Mouse (Mus musculus) G1E (cell line): Measurements from ENCODE around the gene Ldha.

Experiments
- CTCF ChIP-seq: IDR thresholded peaks from 2 replicates; pipeline ENCODE4 v1.5.1; 2012; ENCODE audit warnings: low read depth, low read length, inconsistent platforms, mixed read lengths
- GATA1 ChIP-seq: IDR thresholded peaks from 2 replicates; pipeline ENCODE4 v1.6.1; 2012; ENCODE audit warnings: borderline replicate concordance, low read length, inconsistent platforms, mixed read lengths
- GATA2 ChIP-seq: IDR thresholded peaks from 2 replicates; pipeline ENCODE4 v1.6.1; 2012; ENCODE audit warnings: low read depth, low read length, inconsistent platforms, borderline replicate concordance
- POLR2AphosphoS5 ChIP-seq: IDR thresholded peaks from 2 replicates; pipeline ENCODE4 v1.6.1; 2012; ENCODE audit warnings: low read depth, low read length, inconsistent platforms; ENCODE audit not compliant: insufficient replicate concordance
- TAL1 ChIP-seq: conservative IDR thresholded peaks from 2 replicates; pipeline ENCODE4 v1.6.1; 2012; ENCODE audit warnings: low read depth, low read length, inconsistent platforms, mixed read lengths

DNA sequence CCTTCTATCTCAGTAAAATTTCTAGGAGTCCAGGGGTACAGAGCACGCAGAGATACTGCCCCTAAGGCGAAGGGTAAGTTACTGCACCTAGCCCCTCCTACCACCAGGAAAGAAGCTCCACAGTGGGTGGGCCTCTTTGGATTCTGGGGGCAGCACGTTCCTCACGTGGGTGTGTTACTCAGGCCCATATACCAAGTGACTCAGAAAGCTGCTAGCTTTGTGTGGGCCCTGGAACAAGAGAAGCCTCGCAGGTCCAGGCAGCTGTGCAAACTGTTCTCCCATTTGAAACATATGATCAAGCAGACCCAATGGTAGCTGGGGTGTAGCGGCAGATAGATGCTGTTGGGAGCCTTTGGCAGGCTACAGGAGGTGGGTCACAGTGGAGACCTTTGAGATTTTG, 17.8 kb downstream of the Ldha start:
- TF ChIP-seq GATA1 (no peak), CTCF (no peak), TAL1 (no peak), POLR2AphosphoS5 (no peak), GATA2 (no peak)
